Mouse (Mus musculus): ENCODE results near the gene Apobec1. TPM values are rescaled to one million over a fixed set of nuclear protein-coding genes. Genes with fewer than 3 reads are reported as not detected.

Apobec1 gene
- polyA plus RNA-seq, 1 experiment, result 10.5 TPM

DNA sequence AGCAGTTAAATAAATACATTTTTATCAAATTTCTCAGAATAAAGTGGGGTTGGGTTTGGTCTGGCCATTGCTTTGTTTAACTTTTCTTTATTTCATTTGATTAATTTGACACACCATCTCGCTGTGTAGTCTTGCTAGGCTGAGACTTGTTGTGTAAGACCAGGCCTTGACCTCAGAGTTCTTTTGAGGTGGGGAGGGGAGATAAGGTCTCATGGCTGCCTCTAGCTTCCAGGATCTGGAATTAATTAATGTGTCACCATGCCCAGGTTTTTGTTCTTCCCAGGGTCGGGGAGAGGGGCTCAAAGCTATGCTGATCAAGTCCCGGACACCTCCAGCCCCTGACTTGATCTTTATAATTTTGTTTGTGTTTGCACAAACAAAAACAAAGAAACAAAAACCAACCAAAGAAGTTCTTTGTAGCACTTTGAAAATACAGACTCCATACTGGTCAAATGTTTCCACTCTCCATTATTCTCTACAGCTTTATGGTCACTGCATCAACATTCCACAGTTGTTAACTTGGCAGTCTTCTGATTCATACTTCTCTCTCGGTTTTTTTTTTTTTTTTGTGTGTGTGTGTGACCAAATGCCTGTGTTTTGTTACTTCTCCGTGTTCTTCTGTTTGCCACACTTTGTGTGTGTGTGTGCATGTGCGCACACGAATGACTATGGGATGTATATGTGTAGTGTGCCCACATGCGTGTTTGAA is 70.6 kb downstream of the Apobec1 start:
- no peaks in the 10 kb centered on the region for H3K36me3 ChIP-seq (ENCODE audit: control insufficient read depth, insufficient read depth)

DNA sequence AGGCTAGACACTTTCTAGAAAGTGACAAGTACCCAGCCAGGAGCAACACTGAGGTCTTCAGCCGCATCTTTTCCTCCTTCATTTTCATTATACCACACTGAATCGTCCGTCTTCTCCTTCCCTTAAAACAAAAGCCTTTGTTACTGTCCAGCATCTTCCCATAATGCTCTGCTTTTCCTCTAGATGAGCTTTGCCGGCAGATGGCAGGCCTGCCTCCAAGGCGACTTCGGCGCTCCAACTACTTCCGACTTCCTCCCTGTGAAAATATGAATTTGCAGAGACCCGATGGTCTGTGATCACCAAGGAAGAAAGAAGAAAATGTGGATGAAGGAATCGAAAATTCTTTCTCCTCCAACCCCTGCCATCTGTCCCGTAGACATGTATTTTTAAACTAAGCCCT is 74.1 kb downstream of the Apobec1 start:
- no peaks in the 10 kb centered on the region for H3K27me3 ChIP-seq (ENCODE audit: control insufficient read depth, insufficient read depth, insufficient read length)
- TF ChIP-seq POLR2A (IDR thresholded peaks at IDR 0.05; ENCODE audit: insufficient read length, low read depth) (no peak), MYOD1 (IDR thresholded peaks at IDR 0.05; ENCODE audit: control insufficient read depth in 1 of 3, insufficient read length in 2 of 3, low read depth in 2 of 3) (no peak), MYOG (IDR thresholded peaks at IDR 0.05; ENCODE audit: control insufficient read depth in 1 of 3, insufficient read depth in 1 of 3, insufficient read length in 2 of 3, low read depth in 2 of 3) (no peak), USF1 (IDR thresholded peaks at IDR 0.05; ENCODE audit: low read depth) (no peak), E2F4 (IDR thresholded peaks at IDR 0.05; ENCODE audit: insufficient read depth) (no peak), CEBPB (IDR thresholded peaks at IDR 0.05; ENCODE audit: insufficient read depth, poor library complexity, severe bottlenecking) (no peak), SRF (IDR thresholded peaks at IDR 0.05; ENCODE audit: control insufficient read depth, insufficient read length, low read depth) (no peak), TCF3 (IDR thresholded peaks at IDR 0.05; ENCODE audit: insufficient read length, low read depth) (no peak), TCF12 (IDR thresholded peaks at IDR 0.05; ENCODE audit: insufficient read depth, poor library complexity, severe bottlenecking) (no peak), MAX (IDR thresholded peaks at IDR 0.05; ENCODE audit: low read depth) (no peak), POLR2AphosphoS2 (IDR thresholded peaks at IDR 0.05; ENCODE audit: insufficient read length, low read depth) (no peak), REST (IDR thresholded peaks at IDR 0.05; ENCODE audit: insufficient read depth, insufficient read length) (no peak)
- no peaks in the 10 kb centered on the region for H3K79me2 ChIP-seq (ENCODE audit: control insufficient read depth, insufficient read depth)
- no peak overlapping the region for H3K4me3 ChIP-seq
- no peak overlapping the region for H3K4me2 ChIP-seq (ENCODE audit: low read depth)
- no peak overlapping the region for H3ac ChIP-seq (ENCODE audit: control insufficient read depth, insufficient read length)
- no peaks in the 10 kb centered on the region for H3K36me3 ChIP-seq (ENCODE audit: control insufficient read depth, insufficient read depth)

More for the DNA sequence above, 70.6 kb downstream of the Apobec1 start:
- Histone ChIP-seq H3ac (ENCODE audit: control insufficient read depth, insufficient read length) (no peak overlapping the region), H3K27me3 (ENCODE audit: control insufficient read depth, insufficient read depth, insufficient read length) (no peaks in the 10 kb centered on the region), H3K79me2 (ENCODE audit: control insufficient read depth, insufficient read depth) (no peaks in the 10 kb centered on the region), H3K4me2 (ENCODE audit: low read depth) (no peak overlapping the region), H3K4me3 (no peak overlapping the region)
- TF ChIP-seq E2F4 (IDR thresholded peaks at IDR 0.05; ENCODE audit: insufficient read depth), result no peak
- no peak for TF ChIP-seq POLR2AphosphoS2 (IDR thresholded peaks at IDR 0.05; ENCODE audit: insufficient read length, low read depth)
- TF ChIP-seq TCF3 (IDR thresholded peaks at IDR 0.05; ENCODE audit: insufficient read length, low read depth), result no peak
- TF ChIP-seq POLR2A (IDR thresholded peaks at IDR 0.05; ENCODE audit: insufficient read length, low read depth), result no peak
- no peak for TF ChIP-seq SRF (IDR thresholded peaks at IDR 0.05; ENCODE audit: control insufficient read depth, insufficient read length, low read depth)
- no peak for TF ChIP-seq MAX (IDR thresholded peaks at IDR 0.05; ENCODE audit: low read depth)
- no peak for TF ChIP-seq MYOD1 (IDR thresholded peaks at IDR 0.05; ENCODE audit: control insufficient read depth in 1 of 3, insufficient read length in 2 of 3, low read depth in 2 of 3)
- TF ChIP-seq TCF12 (IDR thresholded peaks at IDR 0.05; ENCODE audit: insufficient read depth, poor library complexity, severe bottlenecking), result no peak
- TF ChIP-seq MYOG (IDR thresholded peaks at IDR 0.05; ENCODE audit: control insufficient read depth in 1 of 3, insufficient read depth in 1 of 3, insufficient read length in 2 of 3, low read depth in 2 of 3), result no peak
- TF ChIP-seq REST (IDR thresholded peaks at IDR 0.05; ENCODE audit: insufficient read depth, insufficient read length), result no peak
- no peak for TF ChIP-seq USF1 (IDR thresholded peaks at IDR 0.05; ENCODE audit: low read depth)

Other genes starting within 250 kb of the Apobec1 start
- gene Rimklb, start 103.7 kb downstream of the Apobec1 start, polyA plus RNA-seq (2012; fragmentation: generic; extraction: Trizol), result not detected
- 0.98 TPM for gene Mfap5, start 96.6 kb downstream of the Apobec1 start, polyA plus RNA-seq (2012; fragmentation: generic; extraction: Trizol)
- gene Aicda, start 48.6 kb downstream of the Apobec1 start, polyA plus RNA-seq (2012; fragmentation: generic; extraction: Trizol), result not detected
- not detected for gene Gdf3, start 7.6 kb upstream of the Apobec1 start, polyA plus RNA-seq (2012; fragmentation: generic; extraction: Trizol)
- gene Dppa3, start 24.0 kb upstream of the Apobec1 start, polyA plus RNA-seq (2012; fragmentation: generic; extraction: Trizol), result not detected
- gene Nanog, start 105.0 kb upstream of the Apobec1 start, polyA plus RNA-seq (2012; fragmentation: generic; extraction: Trizol), result 0.10 TPM
- 1.2 TPM for gene Slc2a3, start 199.2 kb upstream of the Apobec1 start, polyA plus RNA-seq (2012; fragmentation: generic; extraction: Trizol)
- gene Foxj2, start 217.5 kb upstream of the Apobec1 start, polyA plus RNA-seq (2012; fragmentation: generic; extraction: Trizol), result 9.7 TPM

All from myocyte (in vitro differentiated cells).